Mouse (Mus musculus) spleen, postnatal 14 days (tissue): ENCODE measurements around the gene Cgref1.

Experiments
- DNase-seq, 2 experiments: peaks; one replicate each; pipeline ENCODE4 v3.0.0; 2021 to 2022; ENCODE audit warnings: low spot score in 2 of 2

Cgref1 gene

GRCm38 (mm10) chr5:30944956-30945781 is at the start of gene Cgref1:
Gene Cgref1 (minus strand): TSS chr5:30945591.
- no peak for DNase-seq

DNA sequence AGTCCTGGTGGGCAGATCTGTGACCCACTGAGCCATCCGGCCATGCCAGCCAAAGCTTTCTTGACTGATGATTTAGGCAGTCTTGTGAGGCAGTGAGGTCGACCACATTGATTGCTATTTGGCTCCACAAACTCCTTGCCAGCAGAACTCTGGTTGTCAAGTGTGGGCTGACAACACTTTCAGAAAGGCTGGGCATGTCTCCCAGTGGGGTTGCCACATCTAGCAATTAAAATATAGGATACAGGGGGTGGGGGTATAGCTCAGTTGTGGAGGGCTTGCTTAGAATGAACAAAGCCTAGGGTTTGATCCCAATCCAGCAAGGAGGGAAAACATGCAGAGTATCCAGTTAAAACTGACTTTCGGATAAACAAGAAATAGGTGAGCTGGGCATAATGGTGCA is 48.7 kb upstream of the Cgref1 start:
- no peak for DNase-seq

DNA sequence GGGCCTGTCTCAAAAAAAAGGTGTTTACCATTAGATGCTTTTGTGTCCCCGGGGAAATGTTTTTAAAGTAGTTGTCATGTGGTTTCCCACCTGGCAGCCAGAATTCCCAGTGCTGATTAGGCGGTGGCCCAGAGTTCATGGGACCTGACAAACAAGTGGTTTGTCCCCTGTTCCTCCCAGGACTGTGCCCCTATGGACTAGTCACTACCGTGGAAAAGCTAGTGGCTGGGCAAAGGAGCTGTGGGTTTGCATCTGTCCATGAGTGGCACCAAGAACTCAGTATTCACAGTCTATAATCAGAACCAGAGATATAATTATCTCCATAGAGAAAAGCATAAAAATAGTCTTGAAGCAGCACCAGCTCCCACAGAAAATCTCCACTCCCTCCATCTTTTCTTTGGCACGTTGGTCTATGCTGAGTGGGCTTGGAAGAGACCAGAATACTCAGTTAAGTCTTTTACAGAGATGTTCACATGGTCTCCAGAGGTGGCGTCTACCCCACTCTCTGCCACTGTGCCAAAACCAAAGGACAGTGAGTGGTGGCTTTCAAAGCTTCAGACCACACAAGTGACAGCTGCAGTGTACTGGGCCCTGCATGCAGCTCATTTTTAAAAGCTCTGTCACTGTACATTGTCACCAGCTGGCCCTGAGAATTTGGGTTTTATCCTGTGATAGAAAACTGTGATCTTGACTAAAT is 47.7 kb upstream of the Cgref1 start:
- no peak for DNase-seq

DNA sequence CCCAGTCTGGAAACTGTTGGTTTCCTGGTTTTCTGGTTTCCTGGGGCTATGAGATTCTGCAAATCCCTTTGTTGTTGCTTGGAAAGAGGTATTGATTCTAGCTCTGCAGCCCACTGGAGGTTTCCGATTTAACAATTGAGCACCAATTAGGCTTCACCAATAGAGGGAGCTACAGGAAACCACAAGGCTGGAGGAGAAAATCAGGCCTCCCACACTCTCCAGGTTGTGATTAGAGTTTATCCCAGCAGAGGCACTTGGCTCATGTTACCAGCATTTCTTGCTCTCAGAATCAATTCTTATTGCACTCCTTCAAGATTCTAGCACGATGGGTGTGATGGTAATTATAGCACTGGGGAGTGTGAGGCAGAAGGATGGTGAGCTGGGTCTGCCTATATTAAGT is 37.0 kb upstream of the Cgref1 start:
- no peak for DNase-seq

- DNase-seq, result no peak
These were observed 29.7 kb upstream of the Cgref1 start for GRCm38 (mm10) chr5:30974870-30975656.

- DNase-seq, result no peak
These were observed 24.0 kb upstream of the Cgref1 start for GRCm38 (mm10) chr5:30969440-30969839.

GRCm38 (mm10) chr5:30968416-30968815 is 23.0 kb upstream of the Cgref1 start, which contains the start of gene Tcf23:
Gene Tcf23 (plus strand): TSS chr5:30968662.
- no peak for DNase-seq

DNA sequence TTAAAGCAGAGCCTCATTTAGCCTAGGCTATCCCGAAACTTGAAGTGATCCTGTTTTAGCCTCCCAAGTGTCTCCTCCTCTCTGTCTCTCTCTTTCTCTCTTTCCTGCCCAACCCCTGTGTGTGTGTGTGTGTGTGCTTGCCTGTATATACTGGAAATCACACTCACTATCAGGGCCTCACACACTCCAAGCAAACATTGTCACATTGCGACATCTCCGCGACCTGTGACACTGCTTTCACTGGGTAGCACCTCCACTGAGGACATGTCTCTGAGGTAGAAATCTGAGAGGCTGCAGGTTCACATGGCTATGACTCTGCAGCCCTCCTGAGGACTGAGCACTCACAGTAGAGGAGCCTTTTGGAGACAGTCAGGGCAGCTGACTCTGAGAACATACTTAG is 20.8 kb upstream of the Cgref1 start:
- no peak for DNase-seq

- DNase-seq, result no peak
These were observed 18.5 kb upstream of the Cgref1 start for GRCm38 (mm10) chr5:30963916-30964315.

DNA sequence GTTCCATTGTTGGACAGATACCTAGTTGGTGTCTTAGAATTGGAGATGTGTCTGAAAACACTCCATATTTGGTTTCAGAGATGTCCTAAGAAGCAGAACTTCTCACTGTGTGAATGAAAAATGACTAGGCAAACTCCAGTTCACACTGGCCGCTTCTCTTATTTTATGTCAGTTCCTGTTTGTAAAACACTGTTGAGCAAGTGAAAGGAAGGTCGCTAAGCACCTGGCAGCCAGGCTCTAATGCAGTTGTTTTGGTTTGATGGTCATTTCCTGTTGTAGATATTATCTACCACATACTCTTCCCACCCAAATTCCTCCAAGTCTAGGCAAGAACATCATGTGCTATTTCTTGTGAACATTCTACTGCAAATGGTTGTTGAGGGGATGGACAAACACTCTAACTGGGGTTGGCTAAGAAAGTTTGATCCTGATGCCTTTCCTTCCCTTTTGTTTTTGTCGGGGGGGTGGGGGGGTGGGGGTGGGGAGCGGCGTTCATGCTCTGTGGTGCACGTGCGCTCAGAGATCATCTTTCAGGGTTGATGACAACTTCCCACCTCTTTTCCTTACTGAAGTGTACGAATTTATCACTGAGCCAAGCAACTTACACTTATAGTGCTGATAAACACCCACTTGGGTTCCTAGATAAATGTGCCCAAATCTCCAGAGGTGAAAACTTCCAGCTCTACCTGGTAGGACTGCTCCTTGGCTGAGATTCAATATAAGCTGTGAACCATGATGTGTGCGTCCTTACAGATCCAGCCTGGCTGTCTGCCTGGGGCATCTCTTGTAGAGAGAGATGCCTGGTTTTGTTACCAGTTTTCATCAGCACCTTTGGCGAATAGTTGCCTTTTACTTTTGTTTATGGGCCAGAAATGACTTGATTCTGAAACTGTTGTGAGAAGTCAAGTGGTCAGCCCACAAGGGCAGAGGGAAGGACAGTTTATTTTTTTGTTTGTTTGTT is 16.4 kb upstream of the Cgref1 start:
- DNase-seq, result no peak

DNA sequence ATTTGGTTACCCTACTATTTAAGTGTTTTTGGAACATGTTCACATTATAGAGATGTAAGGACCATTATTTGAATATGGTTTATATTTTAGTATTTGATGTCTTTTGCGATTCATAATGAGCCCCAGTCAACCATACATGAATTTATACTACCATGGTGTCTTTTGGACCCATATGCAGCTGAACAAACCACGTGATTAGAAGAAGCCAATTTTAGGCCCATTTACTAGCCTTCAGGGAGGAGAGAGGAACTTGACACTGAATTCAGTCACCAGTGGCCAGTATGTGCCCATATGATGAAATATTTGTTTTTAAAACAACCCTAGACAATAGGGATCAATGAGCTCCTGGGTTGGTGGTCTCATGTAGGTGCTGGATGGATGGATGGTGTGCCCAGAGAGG is 15.4 kb upstream of the Cgref1 start:
- DNase-seq, result no peak

DNA sequence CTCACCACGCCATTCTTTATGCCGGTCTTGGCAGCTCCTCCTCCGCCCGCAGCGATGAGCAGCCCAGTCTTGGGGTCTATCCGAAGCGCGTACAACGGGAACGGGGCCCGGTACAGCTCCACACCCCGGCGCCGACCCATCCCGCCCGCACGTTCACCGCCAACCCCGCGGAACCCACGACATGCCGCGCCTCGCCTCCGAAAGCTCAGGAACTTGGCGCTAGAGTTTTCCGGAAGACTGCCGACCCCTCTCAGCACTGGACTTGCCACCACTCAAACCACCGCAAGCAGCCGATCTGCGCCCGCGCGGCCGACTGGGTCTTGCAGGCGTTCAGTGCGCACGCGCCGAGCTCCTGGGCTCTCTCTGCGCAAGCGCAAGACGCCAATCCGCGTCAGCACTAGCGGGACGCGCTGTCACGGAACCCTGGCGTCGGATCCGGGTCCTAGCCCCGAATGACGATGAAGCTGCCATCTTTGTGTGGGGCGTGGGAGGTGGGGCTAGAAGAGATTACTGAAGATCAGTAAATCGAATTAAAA is 14.6 kb upstream of the Cgref1 start, which contains the start of gene Preb:
Gene Preb (minus strand): TSS at position 396 of the 536 bp plus-strand sequence.
- peak; percentile 96 to 98 for DNase-seq

- DNase-seq, result no peak
These were observed 13.9 kb upstream of the Cgref1 start for GRCm38 (mm10) chr5:30959198-30959854.

GRCm38 (mm10) chr5:30957891-30958290 is 12.5 kb upstream of the Cgref1 start:
- no peak for DNase-seq

DNA sequence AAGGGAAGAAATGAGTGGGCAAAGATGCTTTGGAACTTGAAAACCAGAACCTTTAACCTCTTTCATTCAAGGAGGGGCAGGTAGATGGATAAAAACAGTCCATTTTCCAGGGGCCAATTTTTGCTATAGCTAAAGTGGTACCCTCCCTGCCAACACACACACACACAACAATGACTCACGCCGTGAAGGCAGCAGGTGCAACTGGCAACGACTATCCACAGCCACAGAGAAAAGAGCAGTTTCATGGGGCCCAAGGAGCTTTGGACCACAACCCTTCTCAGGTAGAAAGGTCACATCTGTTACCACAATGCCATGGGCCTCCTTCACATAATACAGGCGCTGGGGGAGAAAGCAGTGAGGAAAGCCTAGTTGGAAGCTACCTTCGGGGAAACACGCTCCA is 10.4 kb upstream of the Cgref1 start:
- DNase-seq, result no peak

DNA sequence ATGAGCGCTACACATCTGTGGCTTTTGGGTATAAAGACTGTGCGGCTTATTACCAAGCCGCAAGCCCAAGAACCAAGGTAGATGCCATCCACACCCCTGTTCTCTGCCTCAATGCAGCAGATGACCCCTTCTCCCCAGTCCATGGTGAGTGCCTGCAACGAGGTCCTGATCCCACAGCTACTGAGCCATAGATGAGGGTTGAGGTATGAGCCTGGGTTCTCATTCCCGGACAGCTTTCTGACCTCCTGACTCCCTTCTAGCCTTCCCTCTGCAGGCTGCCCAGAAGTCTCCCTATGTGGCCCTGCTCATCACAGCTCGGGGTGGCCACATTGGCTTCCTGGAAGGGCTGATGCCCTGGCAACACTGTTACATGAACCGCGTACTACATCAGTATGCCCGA is 9.2 kb upstream of the Cgref1 start:
- DNase-seq, result no peak

GRCm38 (mm10) chr5:30954065-30954464 is 8.7 kb upstream of the Cgref1 start:
- DNase-seq, result no peak

DNA sequence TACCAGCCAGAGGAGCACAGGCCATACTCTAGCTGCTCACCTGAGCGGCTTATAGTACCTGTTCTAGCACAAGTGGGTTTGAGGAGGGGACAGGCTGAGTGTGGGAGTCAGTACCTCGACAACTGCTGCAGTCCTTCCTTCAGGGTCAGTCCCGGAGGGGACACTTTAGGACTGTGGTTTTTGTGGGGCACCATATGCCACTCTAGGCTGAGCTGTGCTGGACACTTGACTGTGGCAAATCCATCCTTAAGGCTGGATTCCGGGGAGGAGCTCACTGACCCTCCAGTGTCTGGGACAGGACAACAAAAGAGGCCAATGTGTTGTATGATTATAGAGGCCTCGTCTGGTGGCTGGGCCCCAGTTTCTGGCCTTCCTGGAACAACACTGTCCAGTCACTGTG is 7.2 kb upstream of the Cgref1 start:
- DNase-seq, result no peak

DNA sequence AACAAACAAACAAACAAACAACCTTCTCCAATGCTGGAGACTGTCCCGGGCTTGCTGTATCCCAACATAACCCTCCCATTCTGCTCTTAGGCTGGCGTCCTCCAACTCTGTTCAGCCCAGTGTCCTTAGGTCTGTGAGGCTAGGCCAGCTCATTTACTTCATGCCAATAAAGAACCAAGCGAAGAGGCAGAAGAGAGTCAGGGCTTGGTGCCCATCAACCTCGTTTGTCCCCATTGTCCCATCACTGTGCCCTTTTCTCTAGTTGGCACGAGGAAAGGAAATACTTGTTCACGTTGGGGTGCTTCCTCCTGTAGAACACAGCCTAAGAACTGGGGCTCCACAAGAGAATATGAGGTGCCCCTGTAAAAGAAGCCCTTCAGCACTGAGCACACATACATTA is 6.3 kb upstream of the Cgref1 start:
- DNase-seq, result no peak

DNA sequence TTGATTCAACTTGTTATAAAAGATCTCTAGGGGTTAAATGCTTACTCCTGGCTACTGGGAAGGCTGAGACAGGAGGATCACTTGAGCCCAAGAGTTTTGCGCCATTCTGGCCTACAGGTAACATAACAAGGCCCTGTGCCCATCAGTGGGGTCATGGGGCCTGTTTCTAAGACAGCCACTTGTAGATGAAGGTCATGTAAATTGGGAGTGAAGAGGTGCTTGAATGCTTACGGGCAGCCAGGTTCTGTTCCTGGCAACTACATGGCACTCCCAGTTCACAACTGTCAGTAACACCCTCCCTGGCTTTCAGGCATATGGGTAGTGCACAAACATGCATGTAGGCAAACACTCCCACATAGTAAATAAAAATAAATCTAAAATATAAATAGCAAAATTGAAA is 5.5 kb upstream of the Cgref1 start:
- no peak for DNase-seq
